In the genomic region with DNA sequence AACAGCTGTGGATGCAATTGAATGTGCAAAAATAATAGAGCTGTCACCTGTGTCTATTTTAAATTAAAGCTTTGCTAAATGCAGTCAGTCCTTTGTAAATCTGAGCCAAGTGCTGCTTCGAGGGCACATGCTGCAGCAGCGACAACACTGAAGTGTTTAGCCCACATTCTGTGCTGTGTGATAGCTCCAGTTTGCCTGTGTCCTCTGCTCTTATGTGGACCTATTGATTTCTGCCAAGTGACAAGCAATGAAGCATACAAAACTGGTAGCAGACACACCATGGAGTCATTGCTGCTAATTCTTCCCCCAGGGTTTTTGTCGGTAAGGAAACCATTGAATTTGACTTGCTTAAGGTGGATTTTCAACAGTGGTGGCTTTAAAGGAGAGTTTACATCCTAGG, we compare ENCODE assay signal across 19 mouse cellular contexts.
DNase-seq lines count a peak whose midpoint lies in the region; ATAC-seq and TF ChIP-seq lines count a peak whose summit lies in the region.
"Had no signal": no experiment of that assay in that cellular context is flagged by ENCODE, and none has a peak within 500 bp of the region (broad histone marks: within the 10 kb centered on the region; RNA-seq: fewer than 3 reads in every experiment).

No protein-coding gene starts in this region.

- ATAC-seq in hindbrain, postnatal 0 days = no peak
- ATAC-seq in forebrain, embryonic 12.5 days (ENCODE audit: low FRiP score) = peak; percentile 46; the same call in 1 of the 2 replicates

- no peaks in the 10 kb centered on the region for H3K27me3 ChIP-seq in hindbrain, postnatal 0 days (ENCODE audit: insufficient read depth, low read length)
- no peaks in the 10 kb centered on the region for H3K27me3 ChIP-seq in hindbrain, embryonic 10.5 days (ENCODE audit: insufficient read depth, poor library complexity, severe bottlenecking)
- no peaks in the 10 kb centered on the region; the same call in 1 of the 2 replicates for H3K27me3 ChIP-seq in forebrain, embryonic 12.5 days
- H3K27me3 ChIP-seq: neural tube, embryonic 13.5 days had no signal

- H3K4me3 ChIP-seq in hindbrain, postnatal 0 days (ENCODE audit: low read length) = no peak overlapping the region
- H3K4me3 ChIP-seq in hindbrain, embryonic 10.5 days = no peak overlapping the region
- no peak overlapping the region for H3K4me3 ChIP-seq in forebrain, embryonic 12.5 days (replicated peaks)
- H3K4me3 ChIP-seq: heart, adult 2 months; limb, embryonic 10.5 days; neural tube, embryonic 13.5 days had no signal

- DNase-seq in hindbrain, postnatal 0 days (ENCODE audit: low spot score) = peak; percentile 9
- no peak for DNase-seq in hindbrain, embryonic 10.5 days (ENCODE audit: low spot score)
- DNase-seq in brain, embryonic 18.5 days (ENCODE audit: low read depth, low spot score) = peak; percentile 16
- peak; percentile 28 for DNase-seq in retina, embryonic 14.5 days (ENCODE audit: low spot score)
- no peak for DNase-seq in layer of hippocampus, postnatal 14 days (ENCODE audit: low spot score in 2 of 2)
- DNase-seq in frontal cortex, postnatal 36 days (ENCODE audit: low spot score in 2 of 2) = no peak
- DNase-seq: cerebellum, adult 9-11 months; gastrocnemius, postnatal 25 days; heart, adult 2 months; heart, postnatal 36 days; kidney, adult 18-20 months; lung, adult 18-20 months; lung, postnatal 14 days; right cerebral cortex, postnatal 14 days; thymus, adult 2 months had no signal

- no peak overlapping the region for H3K9ac ChIP-seq in hindbrain, postnatal 0 days (replicated peaks; ENCODE audit: low read length)
- no peak overlapping the region for H3K9ac ChIP-seq in forebrain, embryonic 12.5 days
- H3K9ac ChIP-seq: neural tube, embryonic 13.5 days had no signal

- no peaks in the 10 kb centered on the region for H3K9me3 ChIP-seq in hindbrain, postnatal 0 days (ENCODE audit: low read length)
- no peaks in the 10 kb centered on the region for H3K9me3 ChIP-seq in hindbrain, embryonic 10.5 days
- no peaks in the 10 kb centered on the region for H3K9me3 ChIP-seq in forebrain, embryonic 12.5 days
- H3K9me3 ChIP-seq: limb, embryonic 10.5 days; neural tube, embryonic 13.5 days had no signal

- no peak for TF ChIP-seq CTCF in hindbrain, postnatal 0 days (IDR thresholded peaks at IDR 0.05; ENCODE audit: low read depth)

- no peak overlapping the region for H3K27ac ChIP-seq in hindbrain, postnatal 0 days
- H3K27ac ChIP-seq in hindbrain, embryonic 10.5 days = no peak overlapping the region
- no peak overlapping the region for H3K27ac ChIP-seq in forebrain, embryonic 12.5 days
- H3K27ac ChIP-seq: heart, adult 2 months; kidney, postnatal 0 days; limb, embryonic 10.5 days; neural tube, embryonic 13.5 days had no signal

- H3K4me2 ChIP-seq in hindbrain, postnatal 0 days (ENCODE audit: low read depth, low read length) = no peak overlapping the region
- H3K4me2 ChIP-seq in forebrain, embryonic 12.5 days = no peak overlapping the region
- H3K4me2 ChIP-seq: neural tube, embryonic 13.5 days had no signal

- 12% methylated on average over 3 of the region's 3 CpGs for WGBS in hindbrain, postnatal 0 days
- WGBS in hindbrain, embryonic 10.5 days = 29% methylated on average over 3 of the region's 3 CpGs
- 13% methylated on average over 3 of the region's 3 CpGs for WGBS in forebrain, embryonic 12.5 days

- no peaks in the 10 kb centered on the region for H3K36me3 ChIP-seq in hindbrain, postnatal 0 days (ENCODE audit: insufficient read depth, low read length)
- H3K36me3 ChIP-seq in hindbrain, embryonic 10.5 days = no peaks in the 10 kb centered on the region
- no peaks in the 10 kb centered on the region for H3K36me3 ChIP-seq in forebrain, embryonic 12.5 days (replicated peaks)
- H3K36me3 ChIP-seq: limb, embryonic 10.5 days; neural tube, embryonic 13.5 days had no signal

- H3K4me1 ChIP-seq in hindbrain, postnatal 0 days (ENCODE audit: insufficient read depth, low read length) = no peaks in the 10 kb centered on the region
- peaks cover 4% of the 10 kb centered on the region; the same call in 1 of the 2 replicates for H3K4me1 ChIP-seq in hindbrain, embryonic 10.5 days (replicated peaks)
- H3K4me1 ChIP-seq in forebrain, embryonic 12.5 days = no peaks in the 10 kb centered on the region

Comparison
In these comparisons a context has a peak if more than half of its experiments do, and no peak if none do; other contexts are left out.
1. DNase-seq: peak in hindbrain, postnatal 0 days (single experiment), brain, embryonic 18.5 days (single experiment) and retina, embryonic 14.5 days (single experiment); none in hindbrain, embryonic 10.5 days (single experiment), layer of hippocampus, postnatal 14 days (0 of 2) and frontal cortex, postnatal 36 days (0 of 2).